Mouse (Mus musculus) cerebellum, adult 9-10 months (tissue): ENCODE results near the gene Rpl36al.
"Not testable (repeated sequence)": the region's sequence is repeated elsewhere in the genome, so short reads cannot be mapped to it uniquely, and the experiment has no call there.

Experiments used
- DNase-seq: peaks from one replicate; pipeline ENCODE4 v3.0.0; 2022

Gene Rpl36al

DNA sequence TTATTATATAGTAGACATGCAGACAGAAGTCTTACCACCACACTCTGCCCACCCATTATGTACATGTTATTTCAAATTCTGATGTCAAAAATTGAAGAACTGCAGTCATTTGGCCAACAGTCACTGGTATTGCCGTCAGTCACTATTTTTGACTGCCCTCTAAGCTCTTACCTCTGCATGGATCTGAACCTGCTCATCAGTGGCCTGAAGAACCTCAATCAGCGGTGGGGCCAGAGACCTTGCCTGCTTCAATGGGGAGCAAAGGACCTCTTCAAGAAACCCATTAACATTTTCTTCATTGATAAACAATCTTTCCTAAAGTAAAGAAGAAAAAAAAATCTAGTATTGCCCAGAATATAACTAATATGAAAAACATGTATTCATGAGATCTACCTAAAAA, 8.8 kb upstream of the Rpl36al start:
- DNase-seq, result no peak

DNA sequence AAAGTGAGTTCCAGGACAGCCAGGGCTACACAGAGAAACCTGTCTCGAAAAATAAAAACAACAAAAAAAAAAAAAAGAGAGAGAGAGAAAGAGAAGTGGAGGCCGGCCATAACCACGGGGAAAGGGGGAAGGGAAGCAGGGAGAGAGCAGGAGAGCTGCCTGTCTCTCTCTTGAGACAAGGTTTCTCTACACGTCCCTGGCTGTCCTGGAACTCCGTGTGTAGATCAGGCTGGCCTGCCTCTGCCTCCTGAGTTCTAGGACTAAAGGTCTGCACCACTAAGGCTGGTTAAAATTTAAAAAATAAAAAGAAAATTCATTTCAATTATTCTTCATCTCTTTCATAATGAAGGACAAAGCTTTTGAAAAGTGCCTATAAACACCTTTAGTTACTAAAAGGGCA, 7.5 kb upstream of the Rpl36al start:
- DNase-seq, result no peak

DNA sequence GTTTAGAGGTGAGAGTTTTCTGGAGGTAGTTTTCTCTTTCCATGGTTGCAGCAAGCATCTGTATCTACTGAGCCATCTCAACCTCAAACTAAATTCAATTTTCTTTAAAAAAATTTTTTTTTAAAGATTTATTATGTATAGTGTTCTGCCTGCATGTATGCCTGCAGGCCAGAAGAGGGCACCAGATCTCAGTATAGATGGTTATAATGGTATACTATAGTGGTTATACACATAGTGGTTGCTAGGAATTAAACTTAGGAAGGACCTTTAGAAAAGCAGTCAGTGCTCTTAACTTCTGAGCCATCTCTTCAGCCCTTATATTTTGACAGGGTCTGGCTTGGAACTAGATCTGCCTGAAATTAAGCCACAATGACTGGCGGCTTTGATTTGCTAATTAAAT, 6.6 kb upstream of the Rpl36al start:
- DNase-seq, result no peak

DNA sequence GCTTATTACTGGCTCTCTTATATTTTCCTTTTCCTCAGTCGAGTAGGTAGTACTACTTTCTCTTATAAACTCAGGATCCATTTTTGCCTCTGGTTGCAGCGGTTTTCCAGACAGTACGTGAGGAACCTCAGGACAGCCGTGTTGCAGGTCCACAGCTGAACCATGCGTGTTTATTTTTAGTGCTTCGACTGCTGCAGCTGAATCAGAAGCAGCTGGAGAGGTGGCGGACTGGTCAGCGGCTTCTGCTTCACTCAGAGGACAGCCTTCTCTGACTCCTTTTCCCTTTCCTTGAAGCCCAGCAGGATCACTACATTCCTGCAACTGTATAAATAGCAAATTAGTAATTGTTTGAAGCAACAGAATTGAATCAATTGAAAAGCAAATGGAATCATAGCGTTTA, 6.2 kb upstream of the Rpl36al start:
- DNase-seq, result no peak

DNA sequence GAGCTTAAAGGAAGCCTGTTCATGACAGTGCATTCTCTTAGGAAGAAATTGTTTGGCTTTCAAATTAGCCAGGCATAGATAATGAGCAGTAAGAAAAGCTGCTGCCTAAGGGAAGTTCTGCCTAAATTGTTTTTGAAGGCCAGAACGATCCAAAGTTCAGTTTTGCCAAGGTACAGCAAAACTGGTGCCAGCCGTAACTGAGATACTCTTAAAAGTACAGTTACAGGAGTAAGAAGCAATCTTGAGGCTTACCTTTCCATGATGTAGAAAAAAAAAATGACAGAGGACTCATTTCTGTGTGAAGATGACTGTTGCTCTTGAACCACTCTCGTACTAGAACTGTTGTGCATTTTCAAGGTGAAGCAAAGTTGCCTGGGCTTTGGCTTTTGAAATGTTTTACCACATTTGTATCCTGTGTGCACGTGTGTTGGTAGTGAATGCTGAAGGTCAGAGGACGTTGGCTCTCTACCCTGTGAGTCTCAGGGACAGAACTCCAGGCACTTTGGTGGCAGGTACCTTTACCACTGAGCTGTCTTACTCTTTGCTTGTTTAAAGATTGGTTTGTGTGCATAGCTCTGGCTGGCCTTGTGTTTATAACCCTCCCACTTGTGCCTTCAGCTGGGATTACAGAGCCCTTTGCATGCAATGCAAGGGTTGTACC, 3.1 kb upstream of the Rpl36al start:
- DNase-seq, result no peak

DNA sequence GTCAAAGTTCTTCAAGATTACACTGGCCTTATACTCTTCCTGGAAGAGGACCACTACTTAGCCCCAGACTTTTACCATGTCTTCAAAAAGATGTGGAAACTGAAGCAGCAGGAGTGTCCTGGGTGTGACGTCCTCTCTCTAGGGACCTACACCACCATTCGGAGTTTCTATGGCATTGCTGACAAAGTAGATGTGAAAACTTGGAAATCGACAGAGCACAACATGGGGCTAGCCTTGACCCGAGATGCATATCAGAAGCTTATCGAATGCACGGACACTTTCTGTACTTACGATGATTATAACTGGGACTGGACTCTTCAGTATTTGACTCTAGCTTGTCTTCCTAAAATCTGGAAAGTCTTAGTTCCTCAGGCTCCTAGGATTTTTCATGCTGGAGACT, 1.5 kb upstream of the Rpl36al start:
- DNase-seq, result no peak

DNA sequence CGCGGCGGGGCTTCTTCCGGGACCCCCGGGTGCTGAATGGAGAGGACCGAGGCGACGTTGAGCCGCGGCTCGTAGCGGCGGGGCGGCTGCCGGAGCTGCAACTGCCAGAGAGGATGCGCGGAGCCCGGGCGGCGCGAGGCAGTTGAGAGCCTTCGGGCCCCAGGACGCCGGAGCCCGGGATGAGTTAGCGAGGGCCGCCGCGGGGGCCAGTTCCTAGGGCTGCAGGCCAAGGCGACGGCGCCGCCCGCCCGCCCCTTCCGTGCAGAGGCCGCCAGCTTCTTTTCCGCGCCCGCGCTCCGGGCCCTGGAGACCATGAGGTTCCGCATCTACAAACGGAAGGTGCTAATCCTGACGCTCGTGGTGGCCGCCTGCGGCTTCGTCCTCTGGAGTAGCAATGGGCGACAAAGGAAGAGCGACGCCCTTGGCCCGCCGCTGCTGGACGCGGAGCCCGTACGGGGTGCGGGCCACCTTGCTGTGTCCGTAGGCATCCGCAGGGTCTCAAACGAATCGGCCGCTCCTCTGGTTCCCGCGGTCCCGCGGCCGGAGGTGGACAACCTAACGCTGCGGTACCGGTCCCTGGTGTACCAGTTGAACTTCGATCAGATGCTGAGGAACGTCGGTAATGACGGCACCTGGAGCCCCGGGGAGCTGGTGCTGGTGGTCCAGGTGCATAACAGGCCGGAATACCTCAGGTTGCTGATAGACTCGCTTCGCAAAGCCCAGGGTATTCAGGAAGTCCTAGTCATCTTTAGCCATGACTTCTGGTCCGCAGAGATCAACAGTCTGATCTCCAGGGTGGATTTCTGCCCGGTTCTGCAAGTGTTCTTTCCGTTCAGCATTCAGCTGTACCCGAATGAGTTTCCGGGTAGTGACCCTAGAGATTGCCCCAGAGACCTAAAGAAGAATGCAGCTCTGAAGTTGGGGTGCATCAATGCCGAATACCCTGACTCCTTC, 736 bp upstream of the Rpl36al start:
- DNase-seq, result peak; percentile 49

DNA sequence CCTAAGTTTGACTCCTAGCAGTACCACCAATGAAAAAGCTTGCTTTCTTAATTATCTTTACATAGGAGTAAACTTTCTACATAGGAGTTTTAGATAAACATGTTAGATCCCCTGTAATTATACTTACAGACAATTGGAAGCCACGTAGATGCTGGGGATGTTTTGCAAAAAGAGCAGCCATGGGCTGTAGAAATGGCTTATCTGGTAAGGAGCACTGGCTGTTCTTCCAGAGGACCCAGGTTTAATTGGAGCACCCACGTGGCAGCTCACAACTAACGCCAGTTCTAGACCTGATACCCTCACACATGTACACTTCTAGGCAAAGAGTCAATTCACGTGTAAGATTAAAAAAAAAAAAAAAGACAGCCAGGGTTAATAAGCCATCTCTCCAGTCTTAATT, 2.1 kb downstream of the Rpl36al start:
- DNase-seq, result no peak

DNA sequence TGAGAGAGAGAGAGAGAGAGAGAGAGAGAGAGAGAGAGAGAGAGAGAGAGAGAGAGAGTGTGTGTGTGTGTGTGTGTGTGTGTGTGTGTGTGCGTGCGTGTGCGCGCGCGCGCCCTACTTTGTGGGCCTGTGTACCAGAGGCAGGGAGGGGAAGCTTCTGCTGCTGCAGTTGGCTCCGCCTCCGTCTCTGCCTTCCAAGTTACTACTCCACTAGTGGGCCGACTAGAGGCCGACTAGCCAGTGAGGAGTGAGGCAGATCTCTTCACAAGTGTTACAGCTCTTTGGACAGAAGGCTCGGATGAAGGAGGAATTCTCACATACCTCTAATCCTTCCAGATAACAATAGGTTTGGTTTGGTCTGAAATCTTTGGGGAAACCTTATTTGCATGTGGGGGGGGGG, 4.5 kb downstream of the Rpl36al start:
- DNase-seq, result no peak

DNA sequence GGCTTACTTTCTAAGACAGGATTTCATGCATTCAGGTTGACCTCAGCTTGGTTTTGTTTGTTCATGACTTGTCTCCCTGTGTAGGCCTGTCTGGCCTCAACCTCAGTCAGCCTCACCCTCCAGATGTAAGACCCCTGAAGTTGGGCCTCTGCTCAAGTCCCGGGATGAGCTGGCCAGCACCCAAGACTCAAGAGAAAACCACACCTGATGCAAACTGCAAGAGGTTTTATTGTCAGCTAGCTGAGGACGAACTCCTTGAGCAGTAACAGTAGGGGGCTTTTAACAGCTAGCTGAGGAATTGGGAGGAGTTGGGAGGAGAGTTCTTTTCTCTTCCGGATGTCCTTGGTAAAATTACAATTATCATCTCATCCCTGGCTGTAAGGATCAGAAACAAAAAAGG, 6.4 kb downstream of the Rpl36al start:
- DNase-seq, result no peak

DNA sequence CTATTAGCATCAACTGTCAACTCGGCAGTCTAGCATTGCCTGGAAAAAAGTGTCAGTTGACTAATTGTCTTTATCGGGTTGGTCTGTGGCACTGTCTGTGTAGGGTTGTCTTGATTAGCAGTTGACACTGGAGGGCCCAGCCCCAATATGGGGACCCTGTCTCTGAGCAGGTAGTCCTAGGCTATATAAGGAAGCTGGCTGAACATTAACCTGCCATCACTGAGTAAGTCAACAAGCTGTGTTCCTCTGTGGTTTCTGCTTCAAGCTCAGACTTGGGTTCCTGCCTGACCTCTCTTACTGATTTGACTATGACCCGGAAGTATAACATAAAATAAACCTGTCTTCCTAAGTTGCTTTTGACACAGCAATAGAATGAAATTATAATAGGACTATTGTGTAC, 7.9 kb downstream of the Rpl36al start:
- no peak for DNase-seq

DNA sequence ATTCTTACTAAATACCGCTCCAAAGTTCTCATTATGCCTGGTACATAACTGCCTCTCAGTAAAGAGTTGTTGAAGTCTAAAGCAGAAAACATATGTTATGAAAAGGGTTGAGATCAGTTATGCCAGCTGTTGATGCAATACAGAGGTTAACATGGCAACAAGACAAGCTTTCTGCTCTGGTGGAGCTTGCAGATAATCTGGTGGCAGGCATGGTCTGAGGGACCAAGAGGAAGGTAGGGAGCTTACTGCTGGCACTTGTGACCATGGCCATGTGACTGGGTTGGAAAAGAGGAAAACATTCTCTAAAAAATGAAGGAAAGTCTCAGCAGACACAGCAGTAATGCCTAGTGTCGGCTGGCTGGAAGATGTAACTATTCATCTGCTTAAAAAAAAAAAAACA, 12.6 kb downstream of the Rpl36al start:
- DNase-seq, result no peak

DNA sequence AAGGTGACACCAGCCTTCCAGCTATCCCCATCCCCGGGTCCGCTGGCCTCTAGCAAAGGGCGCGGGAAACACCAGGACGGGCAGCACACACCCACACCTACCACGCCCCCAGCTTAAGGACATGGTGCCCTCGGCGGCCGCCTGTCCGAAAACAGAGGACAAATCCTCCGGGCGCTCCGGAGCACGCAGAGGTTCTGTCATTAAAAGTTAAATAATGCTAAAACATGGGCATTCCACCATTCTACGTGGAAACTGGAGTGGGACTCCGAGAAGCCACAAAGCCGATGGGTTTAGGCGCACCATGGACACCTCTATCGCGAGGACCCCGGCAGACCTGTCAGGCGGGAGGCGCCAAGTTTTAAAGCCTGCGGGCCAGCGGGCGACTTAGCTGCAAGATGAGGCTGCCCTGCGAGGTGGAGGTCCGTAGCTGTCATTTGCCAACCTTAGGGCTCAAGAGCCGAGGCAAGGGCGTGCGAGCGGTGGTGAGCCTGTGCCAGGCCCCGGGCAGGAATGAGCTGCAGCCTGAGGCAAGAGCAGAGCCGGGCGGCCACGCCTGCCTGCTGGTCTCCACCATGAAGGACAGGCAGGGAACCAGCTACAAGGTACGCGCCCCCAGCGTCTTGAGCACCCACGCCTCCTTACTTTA, 15.3 kb downstream of the Rpl36al start, which contains the start of gene Lrr1:
Lrr1 (plus strand) TSS at position 354 of the 646 bp plus-strand sequence.
- peak; percentile 93 for DNase-seq

DNA sequence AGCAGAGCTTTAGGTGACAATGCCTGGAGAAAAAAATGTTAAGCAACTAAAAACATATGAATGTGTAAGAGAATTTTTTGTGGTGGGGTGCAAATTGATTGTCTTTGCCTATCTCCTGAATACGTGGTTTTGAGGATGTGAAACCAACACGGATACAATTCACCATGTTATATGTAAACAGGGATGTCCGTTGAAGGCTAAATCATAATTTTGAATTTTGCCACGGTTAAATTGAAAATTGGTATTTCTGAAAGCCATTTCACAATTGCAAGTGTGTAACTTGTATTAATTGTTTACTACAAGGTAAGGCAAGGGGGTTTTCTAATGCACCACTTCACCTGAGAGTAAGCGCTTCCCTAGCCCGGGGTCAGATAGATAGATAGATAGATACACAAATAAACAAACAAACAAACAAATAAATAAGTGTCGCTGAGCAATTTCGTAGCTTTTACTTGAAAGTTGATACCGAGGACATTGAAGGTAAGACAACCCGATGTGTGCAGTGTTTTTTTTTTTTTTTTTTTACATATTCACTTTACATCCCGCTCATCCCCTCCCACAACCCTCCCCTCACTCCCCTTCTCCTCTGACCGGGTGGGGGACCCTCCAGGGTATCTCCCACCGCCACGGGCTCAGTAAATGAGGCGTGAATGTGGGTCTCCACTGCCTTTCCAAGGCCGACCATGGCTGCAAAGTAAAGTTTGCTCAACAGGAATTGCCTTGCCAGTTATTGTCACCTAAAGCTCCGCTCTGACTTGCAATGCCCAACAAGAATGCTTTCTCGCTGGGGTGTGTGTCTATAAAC, 16.0 kb downstream of the Rpl36al start:
- no peak for DNase-seq

DNA sequence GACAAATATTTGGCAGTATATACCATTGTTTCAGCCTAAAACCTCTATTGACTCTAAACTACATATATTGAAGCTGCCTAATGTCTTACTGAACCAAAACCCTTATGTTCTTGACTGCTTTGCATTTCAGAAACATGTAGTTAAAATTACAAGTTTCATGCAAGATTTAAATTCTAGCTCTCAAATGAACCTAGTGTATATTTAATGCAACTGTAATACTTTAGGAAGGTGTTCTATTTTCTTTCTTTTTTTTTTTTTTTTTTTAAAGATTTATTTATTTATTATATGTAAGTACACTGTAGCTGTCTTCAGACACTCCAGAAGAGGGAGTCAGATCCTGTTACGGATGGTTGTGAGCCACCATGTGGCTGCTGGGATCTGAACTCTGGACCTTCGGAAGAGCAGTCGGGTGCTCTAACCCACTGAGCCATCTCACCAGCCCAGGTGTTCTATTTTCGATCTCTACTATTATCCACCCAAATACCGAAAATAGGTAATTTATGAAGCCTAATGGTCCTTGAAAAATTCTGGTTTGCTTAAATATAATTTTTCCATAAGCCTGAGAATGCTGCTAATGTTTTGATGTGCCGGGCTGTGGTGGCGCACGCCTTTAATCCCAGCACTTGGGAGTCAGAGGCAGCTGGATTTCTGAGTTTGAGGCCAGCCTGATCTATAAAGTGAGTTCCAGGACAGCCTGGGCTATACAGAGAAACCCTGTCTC, 16.9 kb downstream of the Rpl36al start:
- not testable (repeated sequence) for DNase-seq

DNA sequence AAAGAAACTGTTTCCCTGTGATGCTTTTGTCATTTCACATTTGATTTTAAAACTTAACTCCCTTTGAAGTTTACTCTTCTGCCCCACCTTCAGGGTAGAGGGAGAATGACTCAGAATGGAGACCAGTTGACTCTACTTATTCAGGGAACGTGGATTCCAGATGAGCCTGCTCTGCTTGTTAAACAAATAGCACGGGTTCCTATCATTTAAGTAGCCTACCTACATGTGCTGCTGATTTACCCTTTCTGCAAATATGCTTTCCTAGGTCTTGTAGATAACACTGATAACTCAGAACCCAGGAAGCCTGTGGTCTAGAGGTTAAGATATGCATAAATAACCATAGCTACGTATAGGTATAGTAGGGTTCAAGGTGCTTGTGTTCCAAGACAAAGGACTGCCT, 19.0 kb downstream of the Rpl36al start:
- DNase-seq, result no peak

DNA sequence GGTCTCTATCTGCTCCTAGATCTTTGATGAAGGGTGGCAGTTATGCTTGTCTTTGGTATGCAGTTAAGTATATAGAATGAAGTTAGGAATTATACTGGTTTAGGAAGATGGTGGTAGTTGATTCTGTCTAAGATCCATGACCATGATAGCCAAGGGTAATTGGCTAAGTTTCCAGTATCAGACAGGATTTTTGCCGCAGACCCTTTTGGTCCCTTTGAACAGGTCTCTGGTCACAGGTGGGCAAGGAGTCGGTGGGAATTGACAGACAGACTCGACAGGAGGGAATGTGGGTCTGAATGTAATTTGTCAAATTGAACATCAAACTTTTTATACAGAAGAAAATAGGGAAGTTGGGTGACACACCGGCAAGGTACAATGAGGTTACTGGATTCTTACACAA, 20.3 kb downstream of the Rpl36al start:
- DNase-seq, result not testable (repeated sequence)

DNA sequence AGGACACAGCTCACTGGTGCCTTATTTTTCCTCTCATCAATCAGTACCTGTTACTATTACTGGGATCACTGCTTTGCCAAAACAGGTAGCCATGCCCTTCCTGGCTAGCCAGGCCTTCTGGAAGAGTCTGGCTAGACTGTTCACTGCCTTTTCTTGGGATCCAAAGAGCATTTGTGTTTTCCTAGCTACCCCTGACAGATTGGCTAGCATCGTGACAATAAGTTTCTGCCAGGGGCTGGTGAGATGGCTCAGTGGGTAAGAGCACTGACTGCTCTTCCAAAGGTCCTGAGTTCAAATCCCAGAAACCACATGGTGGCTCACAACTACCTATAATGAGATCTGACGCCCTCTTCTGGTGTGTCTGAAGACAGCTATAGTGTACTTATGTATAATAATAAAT, 23.2 kb downstream of the Rpl36al start:
- peak; percentile 37 for DNase-seq

DNA sequence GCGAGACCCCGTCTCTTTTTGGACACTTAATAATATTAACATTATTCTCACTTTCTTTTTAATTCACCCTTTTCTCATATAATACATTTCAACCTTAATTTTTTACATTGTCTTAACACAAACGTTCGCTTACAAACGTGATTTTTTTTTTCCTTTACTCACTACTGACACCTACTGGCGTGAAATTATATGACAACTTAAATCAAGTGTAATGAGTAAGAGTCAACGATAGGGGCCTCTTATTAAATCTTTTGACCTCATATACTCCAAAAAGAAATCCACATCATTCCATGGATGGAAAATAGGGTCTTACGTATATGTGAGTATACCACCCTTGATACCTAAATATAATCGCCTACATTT, 24.3 kb downstream of the Rpl36al start:
- DNase-seq, result peak; percentile 86

DNA sequence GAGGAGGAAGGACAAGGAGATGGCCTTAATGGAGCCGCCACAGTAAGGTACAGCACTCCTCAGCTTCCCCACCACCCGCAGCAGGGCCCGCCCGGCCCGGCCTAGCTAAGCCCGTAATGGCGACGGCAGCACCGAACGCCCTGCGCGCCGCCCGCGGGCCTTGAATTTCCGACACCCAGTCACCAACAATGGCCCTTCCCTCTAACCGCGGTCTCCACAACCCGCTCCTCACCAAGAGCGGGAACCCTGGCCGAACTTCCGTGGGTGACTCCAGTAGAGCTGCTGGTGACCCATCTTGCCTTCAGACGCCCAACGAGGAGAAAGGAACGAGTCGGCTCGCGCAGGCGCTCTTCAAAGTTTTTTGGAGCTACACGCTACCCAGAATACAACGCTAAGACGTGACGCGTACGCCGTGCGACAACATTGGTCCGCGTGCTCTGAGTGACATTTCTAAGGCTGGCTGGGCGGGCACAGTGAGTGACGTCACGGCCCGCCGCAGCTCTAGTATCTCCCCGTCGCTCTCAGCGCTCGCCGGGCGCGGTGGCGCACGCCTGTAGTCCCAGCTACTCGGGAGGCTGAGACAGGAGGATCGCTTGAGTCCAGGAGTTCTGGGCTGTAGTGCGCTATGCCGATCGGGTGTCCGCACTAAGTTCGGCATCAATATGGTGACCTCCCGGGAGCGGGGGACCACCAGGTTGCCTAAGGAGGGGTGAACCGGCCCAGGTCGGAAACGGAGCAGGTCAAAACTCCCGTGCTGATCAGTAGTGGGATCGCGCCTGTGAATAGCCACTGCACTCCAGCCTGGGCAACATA, 24.9 kb downstream of the Rpl36al start, which contains the start of gene Rps29:
Rps29 (minus strand) TSS at position 422 of the 813 bp plus-strand sequence.
- DNase-seq, result peak; percentile 99

DNA sequence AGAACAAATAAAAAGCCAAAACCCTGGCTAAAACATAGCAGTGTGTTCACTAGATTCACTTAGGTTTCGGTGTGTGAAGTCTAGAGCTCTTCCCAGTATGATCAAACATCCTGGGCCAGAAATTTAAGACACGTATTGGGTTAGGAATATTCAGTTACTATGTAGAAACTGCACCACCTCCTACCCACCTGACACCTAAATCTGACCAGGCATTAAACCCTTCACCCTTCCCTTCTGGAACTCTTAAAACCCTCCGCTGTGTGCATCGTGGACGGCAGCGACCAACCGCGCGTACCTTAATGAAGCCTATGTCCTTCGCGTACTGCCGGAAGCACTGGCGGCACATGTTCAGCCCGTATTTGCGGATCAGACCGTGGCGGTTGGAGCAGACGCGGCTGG, 25.5 kb downstream of the Rpl36al start:
- DNase-seq, result no peak
